Mouse (Mus musculus) cerebellum, adult 9-11 months (tissue): ENCODE data around the gene Mark2.

Source experiments
- DNase-seq: peaks from one replicate; pipeline ENCODE4 v3.0.0; 2022

Mark2 gene

GRCm38 (mm10) chr19:7294098-7294876, 47.4 kb downstream of the Mark2 start:
- no peak for DNase-seq

- DNase-seq = no peak
Measured at GRCm38 (mm10) chr19:7291958-7292709, 49.5 kb downstream of the Mark2 start.

DNA sequence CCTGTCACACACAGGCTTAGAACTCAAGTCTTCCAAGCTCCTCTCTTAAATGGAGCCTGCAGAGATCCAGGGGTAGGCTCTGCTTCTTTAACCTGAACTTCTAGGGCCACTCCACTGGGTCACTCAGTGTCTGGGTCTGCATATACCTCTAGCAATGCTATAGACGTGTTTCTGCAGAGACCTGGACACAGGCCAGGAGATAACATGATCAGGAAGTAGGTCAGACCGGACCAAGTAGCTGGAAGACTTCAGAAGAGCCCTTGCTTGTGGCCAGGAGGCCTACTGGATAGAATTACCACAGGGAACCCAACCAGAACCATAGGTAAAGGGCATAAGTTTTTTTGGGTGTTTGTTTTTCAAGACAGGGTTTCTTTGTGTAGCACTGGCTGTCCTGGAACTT, 51.9 kb downstream of the Mark2 start:
- DNase-seq = no peak

GRCm38 (mm10) chr19:7288288-7288687, 53.4 kb downstream of the Mark2 start:
- DNase-seq = no peak

- no peak for DNase-seq
Measured at GRCm38 (mm10) chr19:7286563-7287315, 54.9 kb downstream of the Mark2 start.

DNA sequence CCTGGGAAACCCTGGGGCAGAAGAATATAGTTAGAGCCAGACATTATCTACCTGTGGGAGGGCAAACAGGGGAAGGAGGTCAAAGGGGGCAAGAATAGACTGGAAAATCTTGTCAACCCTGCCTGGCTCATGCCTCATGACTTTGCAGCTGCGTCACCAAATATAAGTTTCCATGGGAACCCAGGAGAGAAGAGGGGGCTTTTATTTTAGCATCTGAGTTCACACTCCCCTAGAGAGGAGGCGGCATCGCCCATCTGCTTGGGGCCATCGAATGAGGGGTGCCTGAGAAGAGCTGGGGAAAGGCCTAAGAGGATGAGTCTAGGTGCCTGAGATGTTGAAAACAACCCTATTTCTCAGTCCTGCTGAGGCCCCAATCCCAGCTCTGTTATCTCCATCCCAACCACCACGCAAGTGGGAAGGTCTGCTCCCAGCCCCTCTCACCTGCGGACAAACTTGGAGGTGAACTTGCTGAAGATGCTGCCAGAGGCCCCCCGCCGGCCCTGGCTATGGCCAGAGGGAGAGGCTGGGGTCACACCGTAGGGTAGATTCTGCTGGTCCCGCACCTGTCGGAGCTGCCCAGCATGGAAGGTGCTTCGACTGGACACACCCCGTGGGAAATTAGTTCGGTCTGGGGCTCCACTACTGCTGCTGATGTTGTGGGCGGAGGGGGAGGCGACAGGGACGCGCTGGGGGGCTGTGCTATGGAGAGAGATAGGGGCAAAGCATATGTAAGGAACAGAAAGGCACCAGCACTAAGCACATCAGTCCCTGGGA, 60.9 kb downstream of the Mark2 start:
- no peak for DNase-seq

- DNase-seq = peak; percentile 37
Measured at GRCm38 (mm10) chr19:7279114-7279513, 62.5 kb downstream of the Mark2 start.

DNA sequence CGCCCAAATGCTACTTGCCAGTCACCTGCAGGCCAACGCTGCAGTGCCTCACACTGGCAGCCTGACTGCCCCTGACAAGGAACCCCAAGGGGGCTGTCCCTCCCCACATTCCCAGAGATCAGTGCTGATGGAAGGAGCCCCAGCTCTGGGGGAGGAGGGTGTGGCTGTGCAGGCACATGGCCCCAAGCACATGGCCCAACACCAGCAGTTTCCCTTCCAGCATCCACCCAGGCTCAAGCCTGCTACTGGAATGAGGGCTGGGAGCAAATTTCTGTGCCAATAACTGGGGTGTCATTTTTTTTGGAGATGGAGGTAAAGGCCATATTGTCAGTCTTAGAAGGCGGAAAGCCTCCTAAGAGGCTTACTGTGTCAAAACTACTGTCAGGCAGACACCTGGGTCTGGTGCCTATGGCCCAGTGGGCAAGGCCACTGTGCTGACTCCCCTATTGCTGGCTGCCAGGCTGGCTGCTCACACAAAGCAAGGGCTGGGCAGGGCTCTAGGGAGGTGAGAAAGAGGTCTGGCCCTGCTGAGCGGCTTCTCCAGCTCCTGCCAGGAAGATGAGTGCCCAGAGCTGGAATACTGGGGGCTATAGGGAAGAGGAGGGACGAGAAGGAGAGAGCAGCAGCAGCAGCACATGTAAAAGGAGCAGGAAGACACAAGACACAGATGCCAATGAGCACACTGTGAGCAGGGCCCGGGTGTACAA, 63.3 kb downstream of the Mark2 start:
- DNase-seq = no peak

GRCm38 (mm10) chr19:7276796-7277195, 64.9 kb downstream of the Mark2 start:
- peak; percentile 41 for DNase-seq

DNA sequence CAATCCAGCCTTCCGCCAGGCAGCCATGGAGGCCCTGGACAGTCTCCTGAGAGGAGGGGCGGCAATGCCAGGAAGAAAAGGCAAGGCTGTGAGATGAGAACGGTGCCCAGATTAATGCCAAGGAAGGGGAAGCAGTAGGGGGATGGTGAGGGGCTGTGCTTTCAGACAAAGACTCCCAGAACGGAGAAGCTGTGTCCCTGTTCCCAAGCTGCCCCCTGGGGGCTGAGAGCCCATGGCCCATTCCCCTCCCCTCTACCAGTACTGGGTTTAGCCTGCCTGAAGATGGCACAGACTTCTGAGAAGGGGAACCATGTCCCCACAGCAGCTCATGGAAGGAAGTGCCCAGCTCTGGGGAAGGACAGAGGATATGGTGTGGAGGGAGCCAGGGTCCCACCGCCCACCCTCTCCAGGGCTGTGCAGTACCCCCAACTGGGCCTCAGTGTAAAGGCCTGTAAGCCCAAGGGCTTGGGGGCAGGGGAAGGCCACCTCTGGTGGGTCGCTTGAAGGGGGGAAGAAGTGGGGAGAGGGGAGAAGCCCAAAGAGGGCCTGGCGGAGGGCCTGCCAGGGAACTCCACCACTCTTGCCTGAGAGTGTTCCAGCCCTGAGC, 65.5 kb downstream of the Mark2 start:
- DNase-seq = peak; percentile 50

GRCm38 (mm10) chr19:7275131-7275789, 66.4 kb downstream of the Mark2 start:
- peak; percentile 72 for DNase-seq

GRCm38 (mm10) chr19:7274326-7274990, 67.2 kb downstream of the Mark2 start:
- DNase-seq = peak; percentile 92

DNA sequence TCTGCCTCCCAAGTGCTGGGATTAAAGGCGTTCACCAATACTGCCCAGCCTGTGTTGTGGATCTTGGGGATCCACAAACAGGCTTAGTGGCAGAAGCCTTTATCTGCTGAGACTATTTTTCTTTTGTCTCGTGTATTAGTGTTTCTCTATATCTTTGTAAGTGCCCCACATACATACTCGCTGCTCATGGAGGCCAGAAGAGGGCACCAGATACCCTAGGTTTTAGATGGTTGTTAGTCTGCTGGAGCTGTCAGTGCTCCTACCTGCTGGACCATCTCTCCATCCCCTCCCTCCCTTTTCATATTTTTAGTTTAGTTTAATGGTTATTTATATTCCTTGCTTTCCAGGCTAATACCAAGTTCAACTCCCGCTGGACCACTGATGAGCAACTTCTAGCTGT, 68.2 kb downstream of the Mark2 start:
- DNase-seq = no peak

DNA sequence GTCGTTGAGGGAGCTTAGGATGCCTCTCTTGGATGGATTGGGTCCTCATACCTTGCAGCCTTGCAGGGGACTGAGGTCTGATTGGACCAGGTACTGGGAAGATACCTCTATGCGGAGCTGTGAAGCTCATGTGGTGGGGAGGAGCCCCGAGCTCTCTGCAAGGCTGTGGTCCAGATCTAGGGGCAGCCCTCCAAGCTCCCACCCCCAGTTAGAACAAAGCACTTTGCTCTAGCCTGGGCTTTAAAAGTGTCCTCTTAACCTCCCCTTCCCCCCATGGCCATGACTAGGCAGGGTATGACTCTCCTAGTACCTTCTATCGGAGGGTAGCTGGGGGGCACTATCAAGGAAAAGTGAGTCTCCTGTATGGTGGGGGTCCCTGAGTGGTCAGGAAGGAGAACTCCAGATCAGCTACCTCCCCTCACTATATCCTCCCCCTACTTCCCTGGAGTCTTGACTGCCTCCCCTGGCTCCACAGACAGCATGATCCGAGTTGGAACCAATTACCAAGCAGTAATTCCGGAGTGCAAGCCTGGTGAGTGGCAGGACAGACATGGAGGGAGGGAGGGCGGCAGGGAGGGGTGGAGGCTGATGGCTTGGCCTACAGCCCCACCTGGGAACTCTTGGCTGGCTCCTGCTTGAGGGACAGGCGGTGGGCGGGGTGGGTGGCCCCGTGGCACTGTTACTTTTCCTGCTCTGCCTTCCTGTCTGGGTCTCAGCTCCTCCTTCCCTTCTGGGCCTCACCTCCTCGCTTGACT, 72.2 kb downstream of the Mark2 start:
- peak; percentile 55 for DNase-seq

DNA sequence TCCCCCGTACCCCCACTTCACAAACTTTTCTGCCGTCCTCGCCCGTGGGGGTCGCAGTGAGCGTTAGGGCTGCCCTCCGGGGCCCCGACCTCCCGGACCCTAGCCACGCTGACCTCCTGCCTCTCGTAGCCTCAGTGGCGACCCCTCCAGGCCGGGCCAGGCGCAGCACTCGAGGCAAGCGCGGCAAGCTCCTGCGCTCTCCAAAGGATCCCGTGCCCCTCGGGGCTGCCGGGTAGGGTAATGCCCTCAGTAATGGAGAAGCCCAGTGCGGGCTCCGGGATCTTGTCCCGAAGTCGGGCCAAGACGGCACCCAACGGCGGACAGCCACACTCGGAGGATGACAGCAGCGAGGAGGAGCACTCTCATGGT, 73.0 kb downstream of the Mark2 start:
- DNase-seq = peak; percentile 74

DNA sequence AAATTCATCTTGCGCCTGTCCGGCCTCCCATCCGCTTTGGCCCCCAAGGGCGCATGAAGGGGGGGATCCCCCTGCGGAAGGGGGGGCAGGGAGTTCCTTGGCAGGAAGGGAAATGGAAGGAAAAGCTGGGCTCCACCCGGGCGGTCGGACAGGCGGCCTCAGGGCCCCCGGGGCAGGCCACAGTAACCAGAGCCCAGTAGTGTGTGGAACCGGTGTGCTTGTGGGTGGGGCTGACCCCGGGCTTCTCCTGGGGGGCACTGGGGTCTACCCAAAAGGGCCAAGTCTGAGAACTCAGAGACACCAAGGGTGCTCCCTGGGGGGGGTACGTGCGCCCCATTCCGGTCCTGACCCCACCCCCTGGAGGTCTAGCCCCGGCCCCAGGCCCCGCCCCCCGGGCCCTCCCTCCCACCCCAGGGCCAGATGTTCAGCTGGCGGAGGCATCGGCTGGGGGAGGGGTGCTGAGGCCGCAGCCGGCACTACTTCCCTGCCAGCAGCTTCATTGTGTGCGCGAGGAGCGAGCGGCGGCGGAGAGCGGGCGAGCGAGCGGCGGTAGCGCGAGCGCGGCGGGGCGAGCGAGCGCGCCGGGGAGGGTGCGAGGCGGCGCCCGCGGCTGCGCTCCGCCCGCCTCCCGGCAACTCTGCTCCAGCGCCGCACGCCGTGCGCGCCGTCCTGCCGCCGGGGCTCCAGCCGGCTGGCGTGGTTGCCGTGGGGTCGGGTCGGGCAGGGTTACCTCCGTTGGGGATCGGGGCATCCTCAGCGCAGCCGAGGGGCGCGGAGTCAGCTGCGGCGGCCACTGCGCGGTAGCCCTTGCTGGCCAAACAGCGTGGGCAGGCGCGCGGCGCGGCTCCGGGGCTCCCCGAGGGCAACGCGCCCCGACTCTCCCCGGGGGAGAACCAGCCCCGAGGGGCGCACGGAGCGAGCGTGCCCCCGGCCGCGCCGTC, 73.6 kb downstream of the Mark2 start:
- DNase-seq = peak; percentile 75

- DNase-seq = no peak
Measured at GRCm38 (mm10) chr19:7267091-7267741, 74.4 kb downstream of the Mark2 start, which contains the start of gene Rcor2. Gene Rcor2 (plus strand): TSS chr19:7267325.

DNA sequence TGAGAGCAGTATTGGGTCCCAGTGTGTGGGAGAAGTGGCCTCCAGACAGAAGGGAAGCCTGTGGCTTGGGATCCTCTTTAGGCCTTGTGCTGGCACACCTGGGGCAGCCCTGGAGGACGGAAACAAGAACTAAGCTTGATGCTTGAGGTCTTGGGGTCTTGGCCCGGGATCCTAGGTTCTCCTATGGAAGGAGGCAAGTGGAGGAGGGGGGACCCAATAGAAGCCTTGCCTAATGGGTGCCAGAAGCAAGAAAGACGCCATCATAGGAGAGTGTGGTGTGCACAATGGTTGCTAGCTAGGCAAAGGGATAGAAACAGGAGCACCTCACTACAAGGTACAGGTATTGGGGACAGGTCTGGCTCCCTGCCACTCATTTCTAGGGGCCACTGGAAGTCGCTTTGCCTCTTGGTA, 75.2 kb downstream of the Mark2 start:
- DNase-seq = peak; percentile 61
